Mouse (Mus musculus) CD8-positive naive resting alpha-beta T cell, adult 57 days (primary cell): ENCODE measurements around the gene Lrig1. TPM values are rescaled to one million over a fixed set of nuclear protein-coding genes. Genes with fewer than 3 reads are reported as not detected.

Source experiments
- total RNA-seq: library from RNA; stranded (reverse); gene quantifications from one replicate; pipeline ENCODE4 v1.2.4, GENCODE M21; 2023

The Lrig1 gene
- total RNA-seq: 23.9 TPM

DNA sequence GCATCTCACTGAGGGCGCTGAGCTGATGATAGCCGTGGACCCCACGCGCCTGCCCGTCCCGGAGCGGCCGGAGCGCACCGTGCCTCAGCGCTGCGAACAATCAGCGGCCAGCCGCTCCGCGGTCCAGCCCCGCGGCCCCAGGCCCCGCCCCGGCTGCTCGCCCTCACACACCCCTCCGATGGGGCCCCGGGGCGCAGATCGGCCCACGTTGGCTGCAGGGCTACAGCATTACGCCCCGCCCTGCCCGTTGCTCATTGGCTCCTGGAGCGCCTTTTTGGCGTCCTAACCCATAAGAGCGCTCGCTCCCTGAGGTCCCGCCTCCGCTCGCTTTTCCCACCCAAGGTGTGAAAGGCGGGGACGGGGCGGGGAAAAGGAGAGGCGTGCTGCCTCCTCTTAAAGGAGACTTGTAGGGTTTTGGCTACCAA is at the start of gene Lrig1:
Gene Lrig1 (minus strand): TSS at position 92 of the 425 bp plus-strand sequence.

Other genes with a start within 250 kb of the Lrig1 start
- 20.8 TPM for gene Slc25a26, start 199.8 kb downstream of the Lrig1 start, total RNA-seq